Mouse (Mus musculus) MN1 (cell line): ENCODE measurements around the gene Gjc1.

ENCODE experiments used
- DNase-seq: peaks from one replicate; pipeline ENCODE4 v3.0.0-alpha.2; 2016; ENCODE audit warnings: low spot score

Gene Gjc1

DNA sequence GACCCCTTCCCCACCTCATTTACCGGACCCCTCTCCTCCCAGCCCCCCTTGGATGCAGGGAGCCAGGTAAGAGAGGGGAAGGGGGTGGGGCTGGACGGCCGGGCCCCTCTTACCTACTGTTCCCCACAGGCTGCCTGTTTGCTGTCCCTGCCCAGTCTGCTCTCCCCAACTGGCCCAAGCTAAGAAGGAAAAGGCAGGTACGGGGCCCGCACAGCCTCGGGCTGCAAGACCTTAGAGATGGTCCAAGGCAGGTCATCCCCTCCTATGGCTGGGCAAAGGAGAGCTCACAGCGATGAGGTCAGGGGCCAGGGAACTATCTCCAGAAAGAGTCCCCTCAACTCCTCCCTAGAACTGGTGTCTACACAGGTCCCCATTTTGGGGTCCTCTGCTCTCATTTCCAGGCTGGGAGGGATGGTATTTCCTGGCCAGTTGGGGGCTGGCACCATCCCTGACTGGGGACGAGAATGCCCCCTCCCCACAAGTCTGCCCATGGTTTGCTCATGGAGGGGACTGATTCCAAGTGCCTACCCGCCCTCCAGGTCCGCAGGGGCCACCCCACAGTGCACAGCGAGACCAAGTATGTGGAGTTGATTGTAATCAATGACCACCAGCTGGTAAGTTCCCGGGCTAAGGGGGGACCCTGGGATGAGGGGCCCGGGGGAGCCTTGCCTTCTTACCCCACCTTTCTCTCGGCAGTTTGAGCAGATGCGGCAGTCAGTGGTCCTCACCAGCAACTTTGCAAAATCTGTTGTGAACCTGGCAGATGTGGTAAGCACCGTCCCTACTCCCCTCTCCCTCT, 47.4 kb downstream of the Gjc1 start:
- no peak for DNase-seq

GRCm38 (mm10) chr11:102770662-102771435, 48.7 kb downstream of the Gjc1 start:
- no peak for DNase-seq

DNA sequence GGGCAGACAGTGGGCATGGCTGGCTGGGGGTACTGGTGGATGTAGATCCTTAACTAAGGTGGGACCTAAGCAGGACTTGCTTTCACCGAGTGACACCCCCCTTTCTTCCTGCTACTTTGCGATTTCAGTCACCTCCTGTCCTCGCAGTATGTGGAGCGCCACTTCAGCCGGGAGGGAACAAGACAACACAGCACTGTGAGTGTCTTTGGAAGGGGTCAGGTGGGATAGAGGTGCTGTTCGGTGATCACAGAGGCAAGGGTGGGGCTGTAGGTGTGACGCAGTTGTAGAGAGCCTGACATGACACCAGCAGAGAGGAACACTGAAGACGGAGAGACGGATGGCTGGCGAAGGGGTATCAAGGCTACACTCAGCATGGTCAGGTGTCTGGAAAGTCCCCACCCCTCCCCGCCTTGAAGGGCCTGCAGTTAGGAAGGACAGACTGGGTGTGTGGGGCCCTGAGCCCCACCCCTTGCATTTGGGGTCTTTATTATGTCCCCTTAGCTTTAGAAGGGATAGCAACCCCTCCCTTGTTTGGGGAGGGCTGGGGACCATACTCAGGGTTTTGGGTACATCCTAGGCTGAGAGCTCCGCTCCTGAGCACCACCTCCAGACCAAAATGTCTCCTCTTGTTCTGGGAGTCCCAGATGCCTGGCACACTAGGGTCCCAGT, 49.4 kb downstream of the Gjc1 start:
- no peak for DNase-seq

- DNase-seq: no peak
Observed at GRCm38 (mm10) chr11:102769141-102769540, 50.4 kb downstream of the Gjc1 start.

GRCm38 (mm10) chr11:102767055-102767670, 52.3 kb downstream of the Gjc1 start:
- no peak for DNase-seq

GRCm38 (mm10) chr11:102765416-102765815, 54.1 kb downstream of the Gjc1 start:
- DNase-seq: no peak

- no peak for DNase-seq
Observed at GRCm38 (mm10) chr11:102763009-102763767, 56.3 kb downstream of the Gjc1 start.

DNA sequence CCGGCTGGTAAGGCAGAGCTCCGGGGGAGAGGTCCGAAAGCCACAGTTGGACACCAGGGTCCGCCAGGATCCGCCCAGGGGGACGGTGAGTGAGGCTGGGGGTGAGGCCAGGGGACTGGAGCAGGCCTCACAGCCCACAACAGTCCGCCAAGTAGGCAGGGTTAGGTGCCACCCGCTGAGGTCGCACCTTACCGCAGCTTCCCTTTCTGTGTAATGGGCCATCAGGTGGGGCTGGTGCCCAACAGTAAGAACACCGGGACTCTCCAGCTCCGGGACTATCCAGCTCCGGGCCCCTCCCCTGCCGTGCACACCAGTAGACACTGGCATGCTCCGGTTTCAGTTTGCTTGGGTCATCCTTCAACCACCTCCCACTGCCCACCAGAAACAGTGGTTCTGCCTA, 57.3 kb downstream of the Gjc1 start:
- DNase-seq: no peak

GRCm38 (mm10) chr11:102761309-102762210, 57.9 kb downstream of the Gjc1 start, which contains the start of gene Adam11:
Gene Adam11 (plus strand): TSS chr11:102761439.
- DNase-seq: no peak

- no peak for DNase-seq
Observed at GRCm38 (mm10) chr11:102760805-102761308, 58.6 kb downstream of the Gjc1 start.

GRCm38 (mm10) chr11:102758977-102759376, 60.5 kb downstream of the Gjc1 start:
- DNase-seq: no peak

GRCm38 (mm10) chr11:102755391-102755790, 64.1 kb downstream of the Gjc1 start:
- DNase-seq: no peak

- DNase-seq: no peak
Observed at GRCm38 (mm10) chr11:102754416-102754815, 65.1 kb downstream of the Gjc1 start.

- no peak for DNase-seq
Observed at GRCm38 (mm10) chr11:102753591-102754324, 65.7 kb downstream of the Gjc1 start.

DNA sequence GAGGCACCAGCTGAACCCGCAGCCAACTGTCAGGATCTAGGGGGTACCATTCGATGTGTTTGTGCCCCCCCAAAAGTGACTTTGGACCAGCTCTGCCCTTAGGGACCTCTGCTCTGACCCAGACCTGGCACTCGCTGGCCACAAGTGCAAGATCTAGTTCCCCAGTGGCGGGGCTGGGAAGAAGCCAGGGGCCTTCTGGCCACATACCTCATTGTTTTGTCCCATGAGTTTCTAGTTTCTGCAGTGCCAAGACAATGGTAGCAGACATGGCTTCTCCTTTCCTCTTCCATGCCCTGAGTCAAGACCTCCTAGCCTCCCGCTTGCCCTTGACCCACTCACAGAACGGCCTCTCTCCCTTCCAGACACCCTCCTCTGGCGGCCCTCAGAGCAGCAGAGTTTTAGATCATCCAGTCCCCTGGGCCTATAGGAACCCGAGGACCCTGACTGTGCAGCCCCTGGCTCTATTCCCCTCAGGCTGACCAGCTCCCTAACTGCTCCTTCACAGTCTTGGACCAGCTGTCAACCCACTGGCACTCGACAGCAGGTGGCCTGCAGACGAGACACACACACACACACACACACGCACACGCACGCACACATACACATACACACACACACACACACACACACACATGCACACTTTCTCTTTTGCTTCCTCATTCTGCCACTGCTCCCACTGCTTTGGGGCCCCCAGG, 66.5 kb downstream of the Gjc1 start:
- no peak for DNase-seq

DNA sequence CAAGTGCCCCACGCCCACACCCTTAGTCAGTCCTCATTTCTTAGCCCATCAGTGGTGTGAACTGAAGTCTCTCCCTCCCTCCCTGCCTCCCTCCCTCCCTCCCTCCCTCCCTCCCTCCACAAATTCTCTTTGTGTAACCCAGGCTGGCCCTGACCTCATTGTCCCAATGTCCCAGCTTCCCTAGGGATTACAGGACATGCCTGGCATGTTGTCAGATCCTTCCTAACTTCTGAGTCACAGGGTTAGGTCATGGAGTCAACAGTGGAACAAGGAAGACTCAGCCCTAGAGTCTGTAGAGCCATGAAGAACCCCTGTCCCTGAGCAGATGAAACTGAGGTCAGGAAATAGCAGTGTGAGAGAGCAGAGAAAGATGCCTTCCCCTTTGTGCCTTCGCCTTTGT, 69.8 kb downstream of the Gjc1 start:
- no peak for DNase-seq
